Mouse (Mus musculus) bone marrow macrophage, adult 2 months (primary cell): ENCODE data around the gene Ptgds.

Experiments
- CTCF ChIP-seq: IDR thresholded peaks from 2 replicates; pipeline ENCODE4 v1.5.1; 2012; ENCODE audit warnings: low read depth, mild to moderate bottlenecking, low read length, moderate library complexity
- POLR2A ChIP-seq: IDR thresholded peaks from 2 replicates; pipeline ENCODE4 v1.6.1; 2012; ENCODE audit warnings: mild to moderate bottlenecking, low read depth, low read length, borderline replicate concordance

DNA sequence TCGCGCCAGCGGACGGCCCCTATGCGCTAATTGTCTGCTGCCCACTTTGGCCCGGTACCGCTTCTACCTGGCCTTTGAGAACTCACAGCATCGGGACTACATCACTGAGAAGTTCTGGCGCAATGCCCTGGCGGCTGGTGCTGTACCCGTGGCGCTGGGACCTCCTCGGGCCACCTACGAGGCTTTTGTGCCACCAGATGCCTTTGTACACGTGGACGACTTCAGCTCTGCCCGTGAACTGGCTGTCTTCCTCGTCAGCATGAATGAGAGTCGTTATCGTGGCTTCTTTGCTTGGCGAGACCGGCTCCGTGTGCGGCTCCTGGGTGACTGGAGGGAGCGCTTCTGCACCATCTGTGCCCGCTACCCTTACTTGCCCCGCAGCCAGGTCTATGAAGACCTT lies 44.4 kb downstream of the Ptgds start:
- TF ChIP-seq CTCF (no peak), POLR2A (no peak)
